Mouse (Mus musculus) layer of hippocampus, adult 6 months (tissue): Measurements from ENCODE around the gene Fgf14. TPM values are rescaled to one million over a fixed set of nuclear protein-coding genes. Genes with fewer than 3 reads are reported as not detected.

ENCODE experiments used
- long read RNA-seq, 2 experiments: library from polyadenylated mRNA; unstranded; transcript quantifications; one replicate each; pipeline ENCODE4 v2.0.0; 2019 to 2020
- polyA plus RNA-seq: library from polyadenylated mRNA; unstranded; fragments of <200 nt; fragmentation: Nextera tagmentation; gene quantifications from 2 replicates; pipeline ENCODE4 v1.2.3, GENCODE M21; 2021

Fgf14 gene
- polyA plus RNA-seq, result 12.9 and 24.6 TPM in 2 replicates
- long read RNA-seq, experiment 1, partial matches to known transcripts, result 2 of 9 reads
- long read RNA-seq, experiment 1, other reads (novel, unspliced or antisense), result 5 of 9 reads
- long read RNA-seq, experiment 2, transcript Fgf14-201 (5 exons, 3,180 nt), result major isoform, 5 of 34 reads
- long read RNA-seq, experiment 2, partial matches to known transcripts, result 5 of 34 reads
- long read RNA-seq, experiment 2, other reads (novel, unspliced or antisense), result 24 of 34 reads

DNA sequence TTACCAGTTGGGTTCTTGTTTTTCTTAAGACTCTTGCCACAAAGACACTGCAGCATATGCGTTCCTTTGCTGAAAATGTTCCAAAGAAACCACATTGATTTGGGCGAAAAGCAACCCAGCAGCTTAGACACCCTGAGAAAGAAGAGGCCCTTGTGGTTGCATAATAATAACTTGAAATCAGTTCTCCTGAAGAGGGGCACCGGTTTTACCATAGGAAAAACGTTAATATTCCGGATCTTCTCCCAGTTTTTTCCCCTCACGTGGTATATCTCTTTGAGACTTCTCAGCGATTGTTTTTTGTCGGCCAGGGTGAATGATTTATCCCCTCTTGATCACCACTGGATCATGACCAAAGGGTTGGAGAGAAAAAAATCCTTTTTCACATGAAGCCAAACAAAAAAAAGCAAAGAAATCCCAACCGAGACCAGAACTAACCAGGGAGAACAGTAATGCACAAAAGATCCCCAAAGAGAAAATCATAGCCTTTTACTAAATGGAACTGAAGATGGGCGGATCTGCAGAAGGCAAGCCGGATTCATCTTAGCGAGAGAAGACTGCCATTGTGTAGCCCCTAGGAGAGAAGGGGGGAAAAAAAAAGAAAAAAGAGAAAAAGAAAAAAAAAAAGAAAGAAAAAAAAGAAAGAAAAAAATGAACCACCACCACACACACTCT lies at the start of gene Fgf14:
TSS of gene Fgf14 (minus strand) at position 622 of the 672 bp plus-strand sequence.

